Mouse (Mus musculus): ENCODE measurements around the gene Myo10. TPM values are rescaled to one million over a fixed set of nuclear protein-coding genes. Genes with fewer than 3 reads are reported as not detected.

Gene Myo10
- total RNA-seq, 2 experiments from 2014 or later = 71.0 to 72.9 TPM

GRCm38 (mm10) chr15:25795496-25795895 is 173.2 kb downstream of the Myo10 start:
- no peak for DNase-seq (ENCODE audit: low spot score in 2 of 2)

- DNase-seq (ENCODE audit: low spot score in 2 of 2) = no peak
Observed at GRCm38 (mm10) chr15:25796353-25796752, 174.0 kb downstream of the Myo10 start.

- DNase-seq (ENCODE audit: low spot score in 2 of 2) = no peak
Observed at GRCm38 (mm10) chr15:25797179-25797578, 174.9 kb downstream of the Myo10 start.

GRCm38 (mm10) chr15:25797888-25798287 is 175.6 kb downstream of the Myo10 start:
- DNase-seq (ENCODE audit: low spot score in 2 of 2) = no peak

GRCm38 (mm10) chr15:25801726-25802125 is 179.4 kb downstream of the Myo10 start:
- no peak for DNase-seq (ENCODE audit: low spot score in 2 of 2)

- no peak for DNase-seq (ENCODE audit: low spot score in 2 of 2)
Observed at GRCm38 (mm10) chr15:25802194-25802593, 179.9 kb downstream of the Myo10 start.

GRCm38 (mm10) chr15:25803111-25803510 is 180.8 kb downstream of the Myo10 start:
- no peak for DNase-seq (ENCODE audit: low spot score in 2 of 2)

GRCm38 (mm10) chr15:25805336-25806110 is 183.2 kb downstream of the Myo10 start:
- peak; percentile 74 to 75 for DNase-seq (ENCODE audit: low spot score in 2 of 2)

GRCm38 (mm10) chr15:25806363-25806762 is 184.0 kb downstream of the Myo10 start:
- no peak for DNase-seq (ENCODE audit: low spot score in 2 of 2)

- no peak for DNase-seq (ENCODE audit: low spot score in 2 of 2)
Observed at GRCm38 (mm10) chr15:25806878-25807277, 184.6 kb downstream of the Myo10 start.

- no peak for DNase-seq (ENCODE audit: low spot score in 2 of 2)
Observed at GRCm38 (mm10) chr15:25808677-25809460, 186.5 kb downstream of the Myo10 start.

- no peak for DNase-seq (ENCODE audit: low spot score in 2 of 2)
Observed at GRCm38 (mm10) chr15:25809669-25810068, 187.3 kb downstream of the Myo10 start.

- DNase-seq (ENCODE audit: low spot score in 2 of 2) = no peak
Observed at GRCm38 (mm10) chr15:25811834-25812250, 189.5 kb downstream of the Myo10 start.

GRCm38 (mm10) chr15:25812479-25812878 is 190.2 kb downstream of the Myo10 start:
- DNase-seq (ENCODE audit: low spot score in 2 of 2) = no peak

- DNase-seq (ENCODE audit: low spot score in 2 of 2) = no peak
Observed at GRCm38 (mm10) chr15:25814535-25814934, 192.2 kb downstream of the Myo10 start.

- DNase-seq (ENCODE audit: low spot score in 2 of 2) = no peak
Observed at GRCm38 (mm10) chr15:25817191-25817590, 194.9 kb downstream of the Myo10 start.

- no peak for DNase-seq (ENCODE audit: low spot score in 2 of 2)
Observed at GRCm38 (mm10) chr15:25821981-25822380, 199.7 kb downstream of the Myo10 start.

GRCm38 (mm10) chr15:25822656-25823055 is 200.3 kb downstream of the Myo10 start:
- DNase-seq (ENCODE audit: low spot score in 2 of 2) = no peak

- DNase-seq (ENCODE audit: low spot score in 2 of 2) = no peak
Observed at GRCm38 (mm10) chr15:25826531-25826961, 204.2 kb downstream of the Myo10 start.

GRCm38 (mm10) chr15:25828464-25828863 is 206.1 kb downstream of the Myo10 start:
- no peak for DNase-seq (ENCODE audit: low spot score in 2 of 2)

- DNase-seq (ENCODE audit: low spot score in 2 of 2) = no peak
Observed at GRCm38 (mm10) chr15:25830426-25830825, 208.1 kb downstream of the Myo10 start.

GRCm38 (mm10) chr15:25834282-25834681 is 212.0 kb downstream of the Myo10 start:
- DNase-seq (ENCODE audit: low spot score in 2 of 2) = no peak

Data from gastrocnemius, postnatal 4 days (tissue).